Mouse (Mus musculus) embryonic fibroblast, embryonic 13.5 days (primary cell): ENCODE measurements around the gene Zfp451. TPM values are rescaled to one million over a fixed set of nuclear protein-coding genes. Genes with fewer than 3 reads are reported as not detected.
"Not testable (repeated sequence)": the region's sequence is repeated elsewhere in the genome, so short reads cannot be mapped to it uniquely, and the experiment has no call there.

Experiments used
- H3K27ac ChIP-seq: 2 replicates; pipeline ENCODE4 v1.5.1; 2012; ENCODE audit warnings: low read length, control low read depth, inconsistent platforms; ENCODE audit not compliant: insufficient read depth
- H3K4me1 ChIP-seq: 2 replicates; pipeline ENCODE4 v1.6.1; 2011; ENCODE audit warnings: low read length; ENCODE audit not compliant: control insufficient read depth, insufficient read depth
- H3K4me3 ChIP-seq: 2 replicates; pipeline ENCODE4 v1.5.1; 2011; ENCODE audit warnings: mild to moderate bottlenecking, control low read depth, low read length; ENCODE audit not compliant: insufficient read depth
- CTCF ChIP-seq: IDR thresholded peaks from 2 replicates; pipeline ENCODE4 v1.5.1; 2011; ENCODE audit warnings: mild to moderate bottlenecking, control low read depth, low read length, moderate library complexity, borderline replicate concordance; ENCODE audit not compliant: insufficient read depth
- POLR2A ChIP-seq: IDR thresholded peaks from 2 replicates; pipeline ENCODE4 v1.6.1; 2011; ENCODE audit warnings: low read depth, mild to moderate bottlenecking, control low read depth, low read length, moderate library complexity
- polyA plus RNA-seq: library from polyadenylated mRNA; stranded (reverse); fragments of >200 nt; gene quantifications from 2 replicates; pipeline ENCODE4 v1.2.4, GENCODE M21; 2011; ENCODE audit warnings: low read depth; ENCODE audit not compliant: missing spikeins, insufficient read length

The Zfp451 gene
- 43.6 and 51.1 TPM in 2 replicates for polyA plus RNA-seq

DNA sequence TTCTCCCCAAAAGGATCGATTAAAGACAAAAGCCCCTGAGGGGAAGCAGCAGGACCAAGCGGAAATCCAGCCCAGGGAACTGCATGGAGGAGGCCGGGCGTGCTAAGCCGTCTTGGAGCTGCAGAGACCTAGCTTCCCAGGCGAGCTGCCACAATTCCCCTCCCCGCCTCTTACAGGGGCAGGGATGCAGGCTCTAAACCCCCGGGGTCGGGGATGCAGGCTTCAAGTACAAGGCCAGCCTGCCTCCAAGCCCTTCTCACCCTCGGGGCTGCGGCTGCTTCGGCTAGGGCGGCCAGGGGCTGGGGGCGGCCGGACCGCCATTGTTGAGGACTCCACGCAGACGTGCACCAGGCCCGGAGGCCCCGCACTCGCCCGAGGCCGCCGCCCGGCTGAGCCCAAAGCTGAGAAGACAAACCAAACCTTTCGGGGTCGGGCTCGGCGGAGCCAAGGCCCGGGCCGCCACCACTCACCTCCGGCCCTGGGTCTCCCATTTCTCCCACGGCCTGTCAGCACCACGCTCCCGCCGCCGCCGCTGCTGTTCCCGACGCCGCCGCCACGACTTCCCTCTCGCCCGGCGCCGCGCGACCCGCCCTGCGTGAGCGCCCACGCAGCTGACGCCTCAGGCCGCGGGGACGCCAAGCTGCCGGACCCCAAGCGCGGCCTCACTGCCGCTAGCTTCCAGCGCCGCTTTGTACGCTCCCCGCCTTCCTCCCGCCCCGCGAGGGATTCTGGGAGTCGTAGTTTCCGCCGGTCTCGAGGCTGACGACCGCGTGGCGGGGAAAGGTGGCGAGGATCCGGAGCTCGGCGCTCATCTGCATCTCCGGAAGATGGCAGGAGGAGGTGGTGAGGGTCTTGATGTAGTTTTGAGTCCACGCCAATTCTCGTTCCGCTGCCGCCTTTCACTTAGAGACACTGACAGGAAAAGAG is at the start of gene Zfp451:
Gene Zfp451 (minus strand): TSS at position 728 of the 927 bp plus-strand sequence.
- no peak for TF ChIP-seq CTCF
- TF ChIP-seq POLR2A: peak; percentile 74; the same call in 1 of the 2 replicates
- Histone ChIP-seq H3K4me1 (peaks cover 3% of the 10 kb centered on the region; the same call in 1 of the 2 replicates), H3K4me3 (peak within 1 kb of the TSS; percentile 94), H3K27ac (peak within 1 kb of the TSS; percentile 59)

DNA sequence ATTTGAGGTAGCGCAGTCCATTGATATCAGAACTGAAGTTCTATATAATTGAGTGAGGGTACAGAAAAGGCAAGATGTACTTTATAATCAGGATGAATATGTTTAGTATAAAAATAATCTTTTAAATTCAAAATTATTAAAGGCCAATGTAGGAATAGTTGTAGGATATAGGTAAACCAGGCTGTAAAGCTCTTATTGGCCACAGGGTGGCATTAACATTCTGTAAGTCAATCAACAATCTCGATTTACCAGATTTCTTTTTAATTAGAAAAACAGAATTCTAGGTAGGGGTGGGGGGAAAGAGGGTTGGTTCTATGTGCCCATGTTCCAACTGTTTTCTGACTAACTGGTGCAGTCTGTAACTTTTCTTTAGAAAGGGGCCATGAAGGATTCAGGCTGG is 32.4 kb upstream of the Zfp451 start:
- TF ChIP-seq POLR2A (no peak), CTCF (no peak)
- Histone ChIP-seq H3K4me1 (no peaks in the 10 kb centered on the region), H3K27ac (no peak overlapping the region), H3K4me3 (no peak overlapping the region)

DNA sequence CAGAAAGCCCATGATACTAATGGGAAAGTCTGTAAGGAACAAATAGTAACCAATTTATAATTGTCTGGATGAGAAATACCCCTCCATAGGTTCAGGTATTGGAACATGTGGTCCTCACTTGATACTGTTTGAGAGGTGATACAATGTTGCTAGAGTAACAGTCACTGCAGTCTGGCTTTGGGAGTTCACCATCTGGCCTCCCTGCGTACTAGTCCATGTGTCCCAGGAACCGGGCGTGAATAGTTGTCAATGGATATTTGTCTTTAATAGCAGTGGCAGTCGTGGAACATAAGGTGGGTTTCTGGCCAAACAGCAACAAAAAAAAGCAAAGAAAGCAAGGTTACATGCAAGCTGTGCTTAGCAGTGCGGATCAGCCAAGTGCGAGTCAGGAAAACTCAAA is 29.4 kb upstream of the Zfp451 start:
- TF ChIP-seq POLR2A (no peak), CTCF (no peak)
- Histone ChIP-seq H3K27ac (no peak overlapping the region), H3K4me1 (no peaks in the 10 kb centered on the region)

DNA sequence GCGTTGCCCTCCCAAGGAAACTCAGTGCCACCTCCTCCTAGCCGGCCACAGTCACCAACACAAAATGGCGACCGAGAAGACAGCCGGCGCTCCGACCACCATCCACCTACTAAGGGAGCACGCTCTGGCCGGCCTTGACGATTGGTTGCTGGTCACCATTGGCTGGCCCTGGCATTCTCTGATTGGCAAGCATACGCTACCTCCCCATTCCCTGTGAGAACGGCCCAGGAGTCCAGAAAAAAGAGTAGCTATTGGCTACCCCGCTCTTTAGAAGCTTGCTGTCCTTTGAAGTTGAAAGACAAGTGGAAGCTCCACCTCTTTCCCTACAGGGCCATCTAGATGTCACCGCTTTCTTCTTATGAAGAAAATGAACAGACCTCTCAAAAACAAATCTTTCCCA is 24.6 kb upstream of the Zfp451 start:
- not testable (repeated sequence) for H3K27ac ChIP-seq, H3K4me3 ChIP-seq, H3K4me1 ChIP-seq

More for the DNA sequence above, 29.4 kb upstream of the Zfp451 start:
- H3K4me3 ChIP-seq: no peak overlapping the region

DNA sequence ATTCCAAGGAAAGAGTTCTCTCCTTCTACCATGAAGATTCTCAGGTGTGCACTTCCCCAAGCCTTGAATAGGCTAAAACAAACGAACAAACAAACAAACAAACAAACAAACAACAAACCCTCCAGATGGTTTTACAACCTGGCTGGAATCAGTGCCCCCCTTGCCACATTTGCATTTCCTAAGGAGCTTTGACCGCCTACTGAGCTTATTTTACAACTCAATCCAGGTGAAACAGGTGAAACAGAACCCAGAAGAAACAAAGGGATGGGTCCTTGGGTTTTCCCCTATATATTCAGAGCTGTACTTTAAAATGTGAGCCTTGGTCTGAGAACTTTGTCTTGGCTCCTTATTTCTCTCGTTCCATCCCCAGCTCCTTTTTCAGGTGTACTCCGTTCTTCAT is 16.2 kb upstream of the Zfp451 start:
- no peak overlapping the region for H3K27ac ChIP-seq
- H3K4me3 ChIP-seq: no peak overlapping the region
- TF ChIP-seq POLR2A: no peak
- TF ChIP-seq CTCF: no peak
- no peaks in the 10 kb centered on the region for H3K4me1 ChIP-seq

DNA sequence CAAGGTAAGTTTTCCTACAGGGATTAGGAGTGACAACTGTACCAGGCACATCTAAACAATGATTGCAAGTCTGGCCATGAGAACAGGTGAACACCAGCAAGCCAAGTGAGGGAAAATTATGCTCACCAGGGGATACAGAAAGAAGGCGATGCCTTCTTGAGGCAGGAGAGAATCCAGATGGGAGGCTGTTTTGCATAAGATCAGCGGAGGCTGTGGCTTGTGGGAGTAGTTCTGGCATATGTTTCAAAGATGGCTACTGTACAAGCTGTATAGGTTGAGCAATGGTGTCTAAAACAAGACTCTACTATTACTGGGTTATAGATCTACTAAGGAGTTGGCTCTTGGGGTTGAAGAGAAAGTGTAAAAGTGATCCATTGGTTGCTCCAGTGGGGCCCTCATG is 3.5 kb upstream of the Zfp451 start:
- Histone ChIP-seq H3K27ac (no peak overlapping the region), H3K4me1 (no peaks in the 10 kb centered on the region; the same call in 1 of the 2 replicates), H3K4me3 (no peak overlapping the region)
- TF ChIP-seq CTCF (no peak), POLR2A (no peak)

DNA sequence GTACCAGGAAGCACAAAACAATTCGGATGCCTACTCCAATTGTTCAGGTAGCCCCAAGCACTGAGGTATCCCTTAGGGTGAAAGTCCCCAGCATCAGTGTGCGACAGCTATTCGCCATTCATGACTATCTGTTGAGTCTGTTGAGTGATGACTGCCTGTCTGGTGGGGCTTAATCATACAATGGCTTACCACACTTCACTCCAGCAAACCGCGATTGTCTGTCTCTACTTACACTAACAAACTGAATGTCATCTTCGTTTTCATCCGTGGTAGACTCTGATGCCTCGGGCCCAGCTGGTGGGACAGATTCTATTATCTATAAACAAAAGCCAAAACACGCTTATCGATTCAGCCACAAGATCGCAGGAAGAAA is 914 bp downstream of the Zfp451 start:
- peaks cover 3% of the 10 kb centered on the region; the same call in 1 of the 2 replicates for H3K4me1 ChIP-seq
- peak overlapping the region; percentile 59 for H3K27ac ChIP-seq
- H3K4me3 ChIP-seq: peak overlapping the region; percentile 94
- TF ChIP-seq POLR2A: no peak
- no peak for TF ChIP-seq CTCF

DNA sequence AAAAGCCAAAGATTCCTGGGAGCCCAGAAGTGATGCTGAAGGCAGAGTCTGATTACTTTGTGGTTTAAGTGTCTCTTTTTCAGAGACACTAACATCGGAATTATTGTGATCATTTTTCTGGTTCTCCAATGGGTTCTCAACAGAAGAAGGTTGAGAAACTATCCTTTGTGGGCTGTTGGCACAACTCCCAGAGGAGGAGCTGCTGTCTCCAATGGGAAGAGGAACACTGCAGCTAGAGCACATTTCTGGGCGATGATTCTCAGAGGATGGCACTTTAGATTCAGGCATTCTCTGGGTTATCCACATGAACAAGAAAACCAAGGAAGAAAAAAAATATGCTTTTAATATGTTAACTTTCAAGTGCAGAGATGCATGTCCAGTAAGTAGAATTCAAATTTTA is 11.1 kb downstream of the Zfp451 start:
- TF ChIP-seq CTCF: no peak
- TF ChIP-seq POLR2A: no peak
- H3K4me1 ChIP-seq: no peaks in the 10 kb centered on the region; the same call in 1 of the 2 replicates
- H3K27ac ChIP-seq: no peak overlapping the region
- no peak overlapping the region for H3K4me3 ChIP-seq

DNA sequence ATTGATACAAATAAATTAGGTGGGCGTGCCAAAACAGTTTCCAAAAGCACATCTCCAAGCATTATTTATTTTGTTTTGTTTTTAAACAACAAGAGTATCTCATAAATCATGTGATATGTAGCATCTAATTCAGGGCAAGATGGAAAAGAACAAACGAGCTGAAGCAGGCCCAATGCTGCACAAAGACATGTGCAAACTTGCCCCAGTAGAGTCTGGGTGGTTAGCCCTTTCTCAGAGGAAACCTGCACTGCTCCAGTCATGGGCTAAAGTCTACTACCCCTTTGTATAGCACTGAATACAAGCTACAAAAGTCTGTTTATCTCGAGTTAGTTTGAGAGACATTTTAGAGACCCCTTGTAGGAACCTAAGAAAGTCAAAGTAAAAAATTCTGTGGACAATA is 14.8 kb downstream of the Zfp451 start:
- H3K4me3 ChIP-seq: no peak overlapping the region
- H3K27ac ChIP-seq: peak overlapping the region; percentile 8; the same call in 1 of the 2 replicates
- 0 out of 2 replicates have a peak, but pooled peaks cover under 1% of the 10 kb centered on the region for H3K4me1 ChIP-seq
- no peak for TF ChIP-seq POLR2A
- no peak for TF ChIP-seq CTCF

DNA sequence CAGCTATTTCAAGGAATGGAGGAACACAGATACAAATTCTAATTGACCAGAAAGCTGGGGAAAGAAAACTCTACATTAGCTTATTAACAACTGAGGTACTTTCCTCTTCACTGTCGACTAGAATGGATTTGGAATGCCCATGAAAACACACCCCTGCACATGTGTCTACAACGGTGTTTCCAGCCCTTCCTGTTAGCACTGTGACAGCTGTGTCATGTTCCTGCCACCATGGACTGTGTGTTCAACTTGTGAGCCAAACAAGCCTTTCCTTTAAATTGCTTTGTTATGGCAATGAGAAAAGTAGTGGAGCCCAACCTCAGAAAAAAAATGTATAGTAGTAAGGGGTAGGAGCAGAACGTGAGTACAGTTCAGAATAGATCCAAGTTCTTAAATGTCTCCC is 25.9 kb downstream of the Zfp451 start:
- peak overlapping the region; percentile 26; the same call in 1 of the 2 replicates for H3K27ac ChIP-seq
- TF ChIP-seq POLR2A (no peak), CTCF (no peak)
- H3K4me1 ChIP-seq: peaks cover 9% of the 10 kb centered on the region
- no peak overlapping the region for H3K4me3 ChIP-seq
